Mouse (Mus musculus) ovary, postnatal 14 days (tissue): ENCODE results near the gene Shisa7.
A peak's percentile ranks its signal among the peaks of the same experiment; 100 is the strongest.
"Not testable (repeated sequence)": the region's sequence is repeated elsewhere in the genome, so short reads cannot be mapped to it uniquely, and the experiment has no call there.

ENCODE experiments used
- DNase-seq: peaks from one replicate; pipeline ENCODE4 v3.0.0; 2022; ENCODE audit warnings: low spot score

The Shisa7 gene

GRCm38 (mm10) chr7:4844245-4844916 lies at the start of gene Shisa7:
TSS of gene Shisa7 (minus strand) at chr7:4844696.
- no peak for DNase-seq

DNA sequence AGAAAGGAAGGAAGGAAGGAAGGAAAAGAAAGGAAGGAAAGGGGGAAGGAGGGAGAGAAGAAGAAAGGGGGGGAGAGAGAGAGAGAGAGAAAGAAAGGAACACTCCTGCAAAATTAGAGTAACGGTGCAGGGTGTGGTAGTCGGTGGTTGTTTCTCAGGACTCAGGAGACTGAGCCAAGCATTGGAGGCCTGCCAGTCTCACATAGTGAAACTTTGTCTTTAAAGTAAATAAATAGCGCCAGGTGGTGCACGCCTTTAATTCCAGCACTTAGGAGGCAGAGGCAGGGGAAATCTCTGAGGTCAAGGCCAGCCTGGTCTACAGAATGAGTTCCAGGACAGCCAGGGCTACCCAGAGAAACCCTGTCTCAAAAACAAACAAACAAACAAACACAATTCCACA lies 42.2 kb upstream of the Shisa7 start:
- DNase-seq = no peak

- not testable (repeated sequence) for DNase-seq
Measured at GRCm38 (mm10) chr7:4879036-4879435, 34.5 kb upstream of the Shisa7 start.

DNA sequence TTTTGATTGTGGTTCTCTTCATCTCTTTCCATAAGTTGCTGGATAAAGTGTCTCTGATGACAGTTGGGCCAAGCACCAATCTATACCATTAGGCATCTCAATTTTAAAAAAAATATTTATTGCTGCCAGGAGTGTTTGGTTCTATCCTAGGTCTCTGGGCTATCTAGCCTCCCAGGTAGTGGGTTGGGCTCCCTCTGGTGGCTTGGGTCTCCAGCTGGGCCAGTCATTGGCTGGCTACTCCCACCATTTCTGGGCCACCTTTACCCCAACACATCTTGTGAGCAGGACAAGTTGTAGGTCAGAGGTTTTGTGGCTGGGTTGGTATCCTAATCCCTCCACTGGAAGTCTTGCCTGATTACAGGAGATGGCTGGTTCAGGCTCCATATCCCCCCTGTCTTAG lies 33.7 kb upstream of the Shisa7 start:
- DNase-seq = no peak

GRCm38 (mm10) chr7:4877226-4877625 lies 32.7 kb upstream of the Shisa7 start:
- DNase-seq = no peak

GRCm38 (mm10) chr7:4876753-4877221 lies 32.3 kb upstream of the Shisa7 start, which contains the start of gene Isoc2a:
TSS of gene Isoc2a (plus strand) at chr7:4877153.
- peak; percentile 72 for DNase-seq

DNA sequence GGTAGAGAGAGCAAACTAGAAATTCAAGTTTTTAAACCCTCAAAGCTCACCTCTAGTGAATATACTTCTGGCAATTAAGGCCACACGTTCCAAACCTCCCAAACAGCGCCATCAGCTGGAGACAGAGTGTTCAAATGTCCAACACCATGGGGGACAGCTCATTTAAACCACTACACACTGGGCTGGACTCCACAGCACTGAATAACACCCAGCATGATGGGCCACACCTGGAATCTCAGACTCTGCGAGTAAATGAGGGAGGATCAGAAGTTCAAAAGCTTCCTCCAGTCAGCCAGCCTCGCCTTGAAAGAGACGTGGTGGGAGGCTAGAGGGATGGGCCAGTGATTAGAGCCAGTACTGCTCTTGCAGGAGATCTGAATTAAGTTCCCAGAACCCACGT lies 25.6 kb upstream of the Shisa7 start, which contains the start of gene Isoc2b:
Gene Isoc2b, minus strand, starts transcription at position 126 of the 400 bp plus-strand sequence.
- no peak for DNase-seq

- DNase-seq = no peak
Measured at GRCm38 (mm10) chr7:4866631-4867180, 22.2 kb upstream of the Shisa7 start.

- peak; percentile 90 for DNase-seq
Measured at GRCm38 (mm10) chr7:4865579-4866493, 21.3 kb upstream of the Shisa7 start.

- no peak for DNase-seq
Measured at GRCm38 (mm10) chr7:4865090-4865489, 20.6 kb upstream of the Shisa7 start.

DNA sequence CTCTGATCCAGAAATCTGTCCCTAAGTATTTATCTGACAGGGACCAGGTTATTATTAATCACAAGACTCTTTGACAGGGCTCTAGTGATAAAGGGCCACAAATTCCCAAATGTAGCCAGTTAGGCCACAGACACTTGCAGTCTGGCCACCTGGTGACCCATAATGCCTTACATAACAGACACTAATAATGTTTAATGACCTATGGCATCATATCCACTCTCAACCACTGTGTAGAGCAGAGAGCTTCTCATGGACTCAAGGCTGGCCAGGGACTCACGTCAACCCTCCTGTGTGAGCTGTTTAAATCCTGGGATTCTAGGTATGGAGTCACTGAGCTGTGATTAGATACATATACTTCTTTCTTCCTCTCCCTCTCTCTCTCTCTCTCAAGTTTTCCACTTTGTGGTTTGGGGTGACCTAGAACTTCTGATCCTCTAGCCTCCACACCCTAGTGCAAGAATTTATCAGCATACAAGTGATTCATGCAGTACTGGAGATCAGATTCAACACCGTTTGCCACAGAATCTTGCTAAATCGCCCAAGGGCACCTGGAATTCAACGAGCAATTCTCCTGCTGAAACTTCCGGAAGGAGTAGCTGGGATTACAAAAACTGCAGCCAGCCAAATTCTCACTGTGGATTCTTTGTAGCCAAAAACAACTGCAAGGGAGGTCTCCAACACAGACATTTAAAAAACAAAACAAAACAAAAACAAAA lies 19.8 kb upstream of the Shisa7 start:
- DNase-seq = no peak

- no peak for DNase-seq
Measured at GRCm38 (mm10) chr7:4863541-4864080, 19.1 kb upstream of the Shisa7 start.

DNA sequence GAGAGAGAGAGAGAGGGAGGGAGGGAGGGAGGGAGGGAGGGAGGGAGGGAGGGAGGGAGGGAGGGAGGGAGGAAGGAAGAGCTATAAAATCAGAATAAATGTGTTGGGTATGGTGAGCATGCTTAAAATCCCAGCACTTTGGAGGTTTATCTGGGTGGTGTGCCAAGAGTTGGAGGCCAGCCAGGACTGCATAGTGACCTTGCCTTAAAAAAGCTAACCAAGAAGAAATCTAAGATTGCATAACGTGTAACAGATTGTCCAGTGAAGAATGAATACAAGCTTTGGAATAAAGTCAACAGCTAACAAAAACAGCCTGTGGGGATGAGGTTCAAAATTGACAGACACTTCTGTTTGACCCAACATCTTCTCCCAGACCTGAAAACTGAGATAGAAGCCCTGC lies 18.5 kb upstream of the Shisa7 start:
- DNase-seq = peak; percentile 70

GRCm38 (mm10) chr7:4860926-4861325 lies 16.4 kb upstream of the Shisa7 start:
- DNase-seq = not testable (repeated sequence)

DNA sequence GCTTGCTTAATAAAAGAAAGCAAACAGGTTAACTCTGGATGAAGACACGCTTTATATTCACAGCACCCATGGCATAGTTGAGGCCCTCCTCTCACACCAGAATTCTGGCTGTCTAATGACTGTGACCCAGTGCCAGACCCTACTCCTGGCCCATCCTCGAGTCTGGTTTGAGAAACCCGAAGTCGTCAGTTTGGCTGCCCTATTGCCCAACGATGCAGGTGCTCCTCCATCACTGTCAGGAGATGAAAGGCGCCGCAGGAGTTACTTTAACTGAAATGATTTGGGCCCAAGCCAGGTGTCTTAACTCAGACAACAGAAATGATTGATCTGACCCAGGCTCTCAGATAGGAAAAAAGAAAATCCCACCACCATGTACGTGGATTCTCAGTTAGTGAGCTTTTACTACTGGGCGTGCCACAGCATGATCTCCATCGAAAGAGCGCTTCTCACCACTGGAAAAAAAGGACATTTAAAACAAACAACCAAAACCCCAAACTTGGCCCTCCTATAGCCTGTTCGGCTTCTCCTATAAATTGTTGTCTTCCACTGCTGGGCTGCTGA lies 15.0 kb upstream of the Shisa7 start:
- DNase-seq = no peak

DNA sequence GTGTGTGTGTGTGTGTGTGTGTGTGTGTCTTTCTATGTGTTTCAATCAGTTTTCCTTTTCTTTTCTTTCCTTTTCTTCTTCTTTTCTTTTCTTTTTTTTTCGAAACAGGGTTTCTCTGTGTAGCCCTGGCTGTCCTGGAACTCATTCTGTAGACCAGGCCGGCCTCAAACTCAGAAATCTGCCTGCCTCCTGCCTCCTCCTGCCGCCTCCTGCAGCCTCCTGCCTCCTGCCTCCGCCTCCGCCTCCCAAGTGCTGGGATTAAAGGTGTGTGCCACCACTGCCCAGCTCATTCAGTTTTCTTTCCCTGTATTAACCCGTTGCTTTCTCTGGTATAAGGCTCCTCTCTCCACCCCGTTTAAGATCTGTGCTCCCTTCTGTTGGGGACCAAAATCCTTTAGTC lies 12.8 kb upstream of the Shisa7 start:
- no peak for DNase-seq

- DNase-seq = no peak
Measured at GRCm38 (mm10) chr7:4856508-4856907, 12.0 kb upstream of the Shisa7 start.

DNA sequence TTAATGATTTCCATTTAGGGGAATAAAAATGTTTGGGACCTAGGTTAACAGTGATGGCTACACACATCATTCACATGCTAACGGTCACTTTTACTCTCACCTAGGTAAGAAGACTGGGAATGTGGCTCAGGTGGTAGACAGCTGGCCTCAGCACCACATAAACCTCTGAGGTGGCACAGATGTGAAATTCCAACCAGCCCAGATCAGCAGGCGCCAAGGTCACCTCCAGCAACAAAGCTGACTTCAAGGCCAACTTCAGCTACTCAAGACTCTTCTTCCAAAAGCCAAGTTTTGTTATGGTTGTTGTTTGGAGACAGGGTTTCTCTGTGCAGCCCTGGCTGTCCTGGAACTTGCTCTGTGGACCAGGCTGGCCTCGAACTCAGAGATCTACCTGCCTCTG lies 9.1 kb upstream of the Shisa7 start:
- DNase-seq = no peak

DNA sequence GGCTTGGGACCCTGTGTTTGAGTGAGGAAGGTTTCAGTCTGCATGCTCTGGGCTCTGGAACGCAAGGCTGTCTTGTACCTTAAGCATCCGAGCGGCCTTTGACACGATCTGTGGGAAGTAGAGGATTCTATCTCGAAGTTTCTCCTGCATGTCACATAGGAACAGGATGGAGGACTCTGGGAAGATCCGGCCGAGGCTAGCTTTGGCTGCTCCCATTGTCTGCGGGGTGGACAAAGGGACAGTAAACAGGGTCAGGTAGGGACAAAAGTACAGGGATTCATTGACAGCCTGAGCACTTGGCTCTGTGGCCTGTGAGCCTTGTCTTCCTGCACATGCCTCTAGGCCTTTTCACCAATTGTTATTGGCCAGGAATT lies 6.8 kb upstream of the Shisa7 start:
- DNase-seq = no peak

- no peak for DNase-seq
Measured at GRCm38 (mm10) chr7:4850621-4851314, 6.3 kb upstream of the Shisa7 start.

GRCm38 (mm10) chr7:4849372-4849771 lies 4.9 kb upstream of the Shisa7 start:
- DNase-seq = no peak
